Mouse (Mus musculus): Measurements from ENCODE around the gene Gm4969.

Gene Gm4969

GRCm38 (mm10) chr7:19136673-19137334, 18.6 kb upstream of the Gm4969 start:
- in situ Hi-C loops (cut with MboI, MseI), result no loop called here

- in situ Hi-C loops (cut with MboI, MseI), result no loop called here
Measured at GRCm38 (mm10) chr7:19136168-19136567, 18.0 kb upstream of the Gm4969 start.

GRCm38 (mm10) chr7:19131324-19131848, 13.2 kb upstream of the Gm4969 start:
- in situ Hi-C loops (cut with MboI, MseI), result no loop called here

GRCm38 (mm10) chr7:19130657-19131056, 12.5 kb upstream of the Gm4969 start:
- in situ Hi-C loops (cut with MboI, MseI), result no loop called here

GRCm38 (mm10) chr7:19129396-19129795, 11.2 kb upstream of the Gm4969 start:
- in situ Hi-C loops (cut with MboI, MseI), result no loop called here

GRCm38 (mm10) chr7:19127744-19128143, 9.6 kb upstream of the Gm4969 start:
- in situ Hi-C loops (cut with MboI, MseI), result no loop called here

- in situ Hi-C loops (cut with MboI, MseI), result no loop called here
Measured at GRCm38 (mm10) chr7:19124713-19125112, 6.5 kb upstream of the Gm4969 start.

- in situ Hi-C loops (cut with MboI, MseI), result no loop called here
Measured at GRCm38 (mm10) chr7:19121686-19122085, 3.5 kb upstream of the Gm4969 start.

GRCm38 (mm10) chr7:19119631-19120429, 1.7 kb upstream of the Gm4969 start, which contains the start of gene Fbxo46:
TSS of gene Fbxo46 (plus strand) at chr7:19119859.
- in situ Hi-C loops (cut with MboI, MseI), result no loop called here

GRCm38 (mm10) chr7:19119083-19119482, 915 bp upstream of the Gm4969 start:
- in situ Hi-C loops (cut with MboI, MseI), result no loop called here

GRCm38 (mm10) chr7:19109565-19109964, 8.6 kb downstream of the Gm4969 start:
- in situ Hi-C loops (cut with MboI, MseI), result no loop called here

- in situ Hi-C loops (cut with MboI, MseI), result no loop called here
Measured at GRCm38 (mm10) chr7:19107436-19107835, 10.7 kb downstream of the Gm4969 start.

GRCm38 (mm10) chr7:19104486-19104885, 13.7 kb downstream of the Gm4969 start:
- in situ Hi-C loops (cut with MboI, MseI), result no loop called here

- in situ Hi-C loops (cut with MboI, MseI), result no loop called here
Measured at GRCm38 (mm10) chr7:19103741-19104140, 14.4 kb downstream of the Gm4969 start.

- in situ Hi-C loops (cut with MboI, MseI), result no loop called here
Measured at GRCm38 (mm10) chr7:19100290-19100689, 17.9 kb downstream of the Gm4969 start.

- in situ Hi-C loops (cut with MboI, MseI), result no loop called here
Measured at GRCm38 (mm10) chr7:19098811-19099210, 19.4 kb downstream of the Gm4969 start.

- in situ Hi-C loops (cut with MboI, MseI), result no loop called here
Measured at GRCm38 (mm10) chr7:19097863-19098262, 20.3 kb downstream of the Gm4969 start.

- in situ Hi-C loops (cut with MboI, MseI), result no loop called here
Measured at GRCm38 (mm10) chr7:19097217-19097616, 21.0 kb downstream of the Gm4969 start.

- in situ Hi-C loops (cut with MboI, MseI), result no loop called here
Measured at GRCm38 (mm10) chr7:19096421-19096976, 21.7 kb downstream of the Gm4969 start.

- in situ Hi-C loops (cut with MboI, MseI), result no loop called here
Measured at GRCm38 (mm10) chr7:19095751-19096110, 22.4 kb downstream of the Gm4969 start.

- in situ Hi-C loops (cut with MboI, MseI), result loop anchor here (5.0 kb wide), 1 partner anchor 183 kb away; the partner anchor contains the start of gene Ccdc61
Measured at GRCm38 (mm10) chr7:19094826-19095750, 23.1 kb downstream of the Gm4969 start.

All from regulatory T cell (primary cell).